ENCODE assay signal across 9 mouse cellular contexts in genomic region chr2:163685761-163686200, GRCm38 (mm10). TPM values are rescaled to one million over a fixed set of nuclear protein-coding genes. Genes with fewer than 3 reads are reported as not detected.
A peak's percentile ranks its signal among the peaks of the same experiment; 100 is the strongest.
DNase-seq lines count a peak whose midpoint lies in the region; ATAC-seq and TF ChIP-seq lines count a peak whose summit lies in the region.
"Had no signal": no experiment of that assay in that cellular context is flagged by ENCODE, and none has a peak within 500 bp of the region (broad histone marks: within the 10 kb centered on the region; RNA-seq: fewer than 3 reads in every experiment).

No protein-coding gene starts in this region.

- H3K4me3 ChIP-seq in spleen, adult 2 months (ENCODE audit: extremely low read depth, insufficient read depth, insufficient read length) = no peak overlapping the region
- H3K4me3 ChIP-seq in intestine, embryonic 16.5 days (ENCODE audit: low read length) = no peak overlapping the region
- H3K4me3 ChIP-seq: neural tube, embryonic 12.5 days had no signal

- peaks cover 14% of the 10 kb centered on the region; the same call in 1 of the 2 replicates for H3K4me1 ChIP-seq in spleen, adult 2 months (ENCODE audit: control insufficient read depth, insufficient read depth, insufficient read length)
- H3K4me1 ChIP-seq in intestine, embryonic 16.5 days (ENCODE audit: control insufficient read depth, insufficient read depth, low read length) = peaks cover 40% of the 10 kb centered on the region

- TF ChIP-seq CTCF in spleen, adult 2 months (IDR thresholded peaks at IDR 0.05; ENCODE audit: extremely low read depth, insufficient read depth, insufficient read length, insufficient replicate concordance) = no peak

- intact Hi-C loops in left cerebral cortex, postnatal 14 days (cut with DNase I) = no loop called here

- peak overlapping the region; percentile 52 for H3K27ac ChIP-seq in spleen, adult 2 months (ENCODE audit: insufficient read depth, low read length)
- peak overlapping the region; percentile 76 for H3K27ac ChIP-seq in intestine, embryonic 16.5 days (ENCODE audit: low read length)
- H3K27ac ChIP-seq: neural tube, embryonic 12.5 days had no signal

- H3K9ac ChIP-seq in intestine, embryonic 16.5 days (ENCODE audit: low read depth, low read length) = peak overlapping the region; percentile 35; the same call in 1 of the 2 replicates
- H3K9ac ChIP-seq: neural tube, embryonic 12.5 days had no signal

- WGBS in spleen, adult 2 months = 65% methylated on average over 6 of the region's 6 CpGs
- whole genome bisulfite sequencing in intestine, embryonic 16.5 days = 32% methylated on average over 6 of the region's 6 CpGs

- peak; percentile 46 for ATAC-seq in intestine, embryonic 16.5 days

- H3K36me3 ChIP-seq in spleen, adult 2 months (ENCODE audit: control insufficient read depth, insufficient read depth, low read length) = peaks cover 2% of the 10 kb centered on the region; the same call in 1 of the 2 replicates
- no peaks in the 10 kb centered on the region for H3K36me3 ChIP-seq in intestine, embryonic 16.5 days (ENCODE audit: control insufficient read depth, insufficient read depth, low read length)
- H3K36me3 ChIP-seq: neural tube, embryonic 12.5 days had no signal

- TF ChIP-seq POLR2A in spleen, adult 2 months (IDR thresholded peaks at IDR 0.05; ENCODE audit: low read depth, low read length) = no peak

- H3K9me3 ChIP-seq in intestine, embryonic 16.5 days (ENCODE audit: control insufficient read depth, low read length) = no peaks in the 10 kb centered on the region
- H3K9me3 ChIP-seq: neural tube, embryonic 12.5 days had no signal

- no peaks in the 10 kb centered on the region for H3K27me3 ChIP-seq in spleen, adult 2 months (ENCODE audit: control insufficient read depth, insufficient read depth, low read length)
- no peaks in the 10 kb centered on the region for H3K27me3 ChIP-seq in intestine, embryonic 16.5 days (replicated peaks; ENCODE audit: control insufficient read depth, insufficient read depth, low read length)
- H3K27me3 ChIP-seq: neural tube, embryonic 12.5 days had no signal

- DNase-seq in adrenal gland, adult 2 months = peak; percentile 55
- DNase-seq in adrenal gland, adult 18-20 months (ENCODE audit: low spot score in 2 of 2) = no peak
- DNase-seq in spleen, adult 2 months (ENCODE audit: low read depth in 1 of 2, low spot score in 2 of 2) = no peak
- DNase-seq in spleen, adult 18-20 months = no peak
- peak; percentile 52 to 69 for DNase-seq in left cerebral cortex, postnatal 14 days (ENCODE audit: low spot score in 2 of 2)
- DNase-seq in right cerebral cortex, postnatal 36 days (ENCODE audit: low spot score in 2 of 2) = peak; percentile 67 to 72
- no peak for DNase-seq in natural killer cell, adult 2 months (ENCODE audit: low spot score in 2 of 2)

- H3K4me2 ChIP-seq in intestine, embryonic 16.5 days (ENCODE audit: low read depth, low read length) = peak overlapping the region; percentile 28; the same call in 1 of the 2 replicates
- H3K4me2 ChIP-seq: neural tube, embryonic 12.5 days had no signal

RNA-seq across cellular contexts. Expression of gene Pkig, which starts 27.6 kb away (rescaled TPM):
- 10 to 100 TPM; 37.1 to 49.1 TPM for total RNA-seq in adrenal gland, adult 2 months (2021)
- polyA plus RNA-seq in adrenal gland, adult 2 months (2012; rRNA removed) = 146 and 147 TPM in 2 replicates
- 10 to 100 TPM; 37.4 to 38.3 TPM for total RNA-seq in adrenal gland, adult 18-20 months (2021)
- 138 and 179 TPM in 2 replicates for polyA plus RNA-seq in spleen, adult 2 months (2012; rRNA removed)
- polyA plus RNA-seq in intestine, embryonic 16.5 days (2015; fragmentation: Nextera tagmentation; extraction: Ambion mirVana) = 115 and 122 TPM in 2 replicates
- 100 to 1,000 TPM; 101 to 114 TPM for total RNA-seq in left cerebral cortex, postnatal 14 days (2021)

RNA-seq across cellular contexts. Expression of gene Serinc3, which starts 40.9 kb away (rescaled TPM):
- total RNA-seq in adrenal gland, adult 2 months (2021) = 100 to 1,000 TPM; 482 to 621 TPM
- polyA plus RNA-seq in adrenal gland, adult 2 months (2012; rRNA removed) = 402 and 442 TPM in 2 replicates
- 100 to 1,000 TPM; 521 to 567 TPM for total RNA-seq in adrenal gland, adult 18-20 months (2021)
- 400 and 443 TPM in 2 replicates for polyA plus RNA-seq in spleen, adult 2 months (2012; rRNA removed)
- polyA plus RNA-seq in intestine, embryonic 16.5 days (2015; fragmentation: Nextera tagmentation; extraction: Ambion mirVana) = 55.4 and 57.1 TPM in 2 replicates
- 100 to 1,000 TPM; 221 to 248 TPM for total RNA-seq in left cerebral cortex, postnatal 14 days (2021)

Comparison
In these comparisons a context has a peak if more than half of its experiments do, and no peak if none do; other contexts are left out.
1. DNase-seq: peak in adrenal gland, adult 2 months (single experiment), left cerebral cortex, postnatal 14 days (2 of 2) and right cerebral cortex, postnatal 36 days (2 of 2); none in adrenal gland, adult 18-20 months (0 of 2), spleen, adult 2 months (0 of 2), spleen, adult 18-20 months (0 of 2) and natural killer cell, adult 2 months (0 of 2).